Mouse (Mus musculus): Measurements from ENCODE around the gene Fam122a.

Fam122a gene

DNA sequence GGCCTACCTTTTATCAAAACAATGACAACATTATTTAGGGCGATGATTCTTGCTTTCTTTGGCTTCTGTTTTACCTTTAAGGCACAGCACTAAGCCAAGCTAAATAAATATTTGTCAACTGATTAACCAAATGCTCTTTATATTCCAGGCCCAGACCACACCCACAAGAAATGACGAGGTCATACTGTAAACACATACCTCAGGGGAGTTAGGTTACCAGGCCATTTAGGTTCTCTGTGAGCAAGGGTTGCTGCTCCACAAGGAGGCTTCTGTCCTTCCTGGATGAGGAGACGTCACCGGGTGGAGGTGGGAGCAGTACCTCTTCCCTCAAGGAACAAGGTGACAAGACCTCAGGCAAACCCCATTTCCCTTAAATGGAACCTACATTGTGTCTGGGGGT lies 49.9 kb downstream of the Fam122a start:
- no peak for DNase-seq

GRCm38 (mm10) chr19:24426759-24427181 lies 50.4 kb downstream of the Fam122a start:
- peak in 1 of 2 experiments; percentile 26 for DNase-seq

Data from lung, postnatal 4 days (tissue).